In the genomic region with DNA sequence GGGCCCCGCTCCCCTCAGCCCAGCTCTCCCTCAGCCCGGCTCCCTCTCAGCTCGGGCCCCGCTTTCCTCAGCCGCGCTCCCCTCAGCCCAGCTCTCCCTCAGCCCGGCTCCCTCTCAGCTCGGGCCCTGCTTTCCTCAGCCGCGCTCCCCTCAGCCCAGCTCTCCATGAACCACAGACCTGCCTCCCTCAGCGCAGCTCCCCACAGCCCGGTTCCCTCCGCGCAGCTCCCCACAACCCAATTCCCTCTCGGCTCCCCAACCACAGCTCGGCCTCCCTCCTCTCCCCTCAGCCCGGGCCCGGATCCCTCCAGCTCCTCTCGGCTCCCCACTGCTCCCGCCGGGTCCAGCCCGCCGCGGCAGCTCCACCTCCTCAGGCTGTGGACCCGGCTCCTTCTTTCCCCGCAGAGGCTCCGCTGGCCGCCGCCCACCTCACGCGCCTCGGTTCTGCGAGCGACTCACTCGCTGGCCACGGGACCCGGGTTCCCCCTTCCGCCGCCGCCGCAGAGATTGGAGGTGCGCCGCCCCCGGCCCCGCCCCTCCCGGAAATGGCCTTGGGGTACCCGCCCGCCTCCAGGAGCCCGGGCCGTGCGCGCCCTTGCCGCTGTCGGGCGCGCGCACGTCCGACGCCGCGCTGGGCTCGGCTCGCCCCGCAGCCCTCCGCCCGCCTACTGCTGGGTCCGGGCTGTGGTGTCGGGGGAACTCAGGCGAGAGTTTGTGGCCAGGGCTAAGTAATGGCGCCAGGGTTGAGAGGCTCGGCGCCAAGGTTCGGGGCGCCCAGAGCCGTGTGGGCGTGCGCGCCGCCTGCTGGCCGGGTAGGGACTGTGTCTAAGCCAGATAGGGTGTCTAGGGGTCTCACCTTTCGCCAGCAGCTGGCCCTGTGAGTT, we compare ENCODE assay signal across 8 mouse cellular contexts. TPM values are rescaled to one million over a fixed set of nuclear protein-coding genes. Genes with fewer than 3 reads are reported as not detected.
DNase-seq lines count a peak whose midpoint lies in the region; ATAC-seq and TF ChIP-seq lines count a peak whose summit lies in the region.

A gene (minus strand): TSS at position 547 of the 884 bp plus-strand sequence.

- peak within 1 kb of the TSS; percentile 97 for H3K27ac ChIP-seq in forebrain, embryonic 12.5 days
- H3K27ac ChIP-seq in heart, postnatal 0 days (ENCODE audit: low read depth) = peak within 1 kb of the TSS; percentile 77
- peak within 1 kb of the TSS; percentile 90 for H3K27ac ChIP-seq in liver, embryonic 16.5 days (ENCODE audit: low read length)
- H3K27ac ChIP-seq in neural tube, embryonic 13.5 days (replicated peaks) = peak within 1 kb of the TSS; percentile 96
- H3K27ac ChIP-seq in testis, adult 2 months (ENCODE audit: control insufficient read depth, insufficient read depth, low read depth, low read length) = peak within 1 kb of the TSS; percentile 94

- H3K4me3 ChIP-seq in forebrain, embryonic 12.5 days (replicated peaks) = peak within 1 kb of the TSS; percentile 73
- peak within 1 kb of the TSS; percentile 84 for H3K4me3 ChIP-seq in heart, postnatal 0 days (ENCODE audit: low read depth, low read length)
- peak within 1 kb of the TSS; percentile 90 for H3K4me3 ChIP-seq in liver, embryonic 16.5 days (ENCODE audit: low read depth, low read length)
- peak within 1 kb of the TSS; percentile 80 for H3K4me3 ChIP-seq in neural tube, embryonic 13.5 days
- peak within 1 kb of the TSS; percentile 95 for H3K4me3 ChIP-seq in testis, adult 2 months (ENCODE audit: control insufficient read depth, low read depth, low read length)

- whole genome bisulfite sequencing in forebrain, embryonic 12.5 days = under 1% methylated on average over 71 of the region's 82 CpGs
- WGBS in heart, postnatal 0 days = under 1% methylated on average over 79 of the region's 82 CpGs
- WGBS in liver, embryonic 16.5 days (ENCODE audit: insufficient replicate concordance) = under 1% methylated on average over 82 of the region's 82 CpGs
- under 1% methylated on average over 82 of the region's 82 CpGs for WGBS in neural tube, embryonic 13.5 days

- no peaks in the 10 kb centered on the region for H3K27me3 ChIP-seq in forebrain, embryonic 12.5 days
- no peaks in the 10 kb centered on the region for H3K27me3 ChIP-seq in heart, postnatal 0 days (ENCODE audit: control insufficient read depth, insufficient read depth, low read length)
- H3K27me3 ChIP-seq in liver, embryonic 16.5 days (ENCODE audit: control insufficient read depth, insufficient read depth, low read depth, low read length) = no peaks in the 10 kb centered on the region
- H3K27me3 ChIP-seq in neural tube, embryonic 13.5 days = no peaks in the 10 kb centered on the region
- H3K27me3 ChIP-seq in testis, adult 2 months (ENCODE audit: control insufficient read depth, insufficient read depth, low read length) = peaks cover 7% of the 10 kb centered on the region; the same call in 1 of the 2 replicates

- peak; percentile 92 for ATAC-seq in forebrain, embryonic 12.5 days (ENCODE audit: low FRiP score)
- ATAC-seq in heart, postnatal 0 days (ENCODE audit: insufficient read depth, low read depth) = peak; percentile 93
- peak; percentile 90 for ATAC-seq in liver, embryonic 16.5 days (ENCODE audit: low read depth)
- peak; percentile 89 for ATAC-seq in neural tube, embryonic 13.5 days (ENCODE audit: low read depth)

- peak; percentile 84 to 85 for DNase-seq in CD8-positive naive resting alpha-beta T cell, adult 2 months (ENCODE audit: low read depth in 2 of 2, low spot score in 2 of 2)
- peak; percentile 72 for DNase-seq in c-Kit-positive CD71-positive TER-119-negative erythroid progenitor cells, embryonic 14.5 days (ENCODE audit: low read depth)
- peak; percentile 90 for DNase-seq in heart, postnatal 0 days (ENCODE audit: low spot score)
- peak; percentile 95 to 97 for DNase-seq in kidney, postnatal 4 days

- TF ChIP-seq POLR2A in testis, adult 2 months (IDR thresholded peaks at IDR 0.05; ENCODE audit: control insufficient read depth, low read depth, low read length) = peak; percentile 35

- H3K4me2 ChIP-seq in forebrain, embryonic 12.5 days = peak within 1 kb of the TSS; percentile 90
- H3K4me2 ChIP-seq in heart, postnatal 0 days (ENCODE audit: low read depth, low read length) = peak within 1 kb of the TSS; percentile 99
- peak within 1 kb of the TSS; percentile 100 for H3K4me2 ChIP-seq in liver, embryonic 16.5 days (ENCODE audit: low read depth, low read length)
- peak within 1 kb of the TSS; percentile 87 for H3K4me2 ChIP-seq in neural tube, embryonic 13.5 days

- peak; percentile 61 for TF ChIP-seq CTCF in heart, postnatal 0 days (IDR thresholded peaks at IDR 0.05; ENCODE audit: low read depth)
- TF ChIP-seq CTCF in testis, adult 2 months (IDR thresholded peaks at IDR 0.05; ENCODE audit: control insufficient read depth, insufficient read depth, insufficient replicate concordance, low read depth, low read length) = peak; percentile 73

- H3K9me3 ChIP-seq in forebrain, embryonic 12.5 days = no peaks in the 10 kb centered on the region
- H3K9me3 ChIP-seq in heart, postnatal 0 days (replicated peaks; ENCODE audit: control insufficient read depth, low read length) = no peaks in the 10 kb centered on the region
- no peaks in the 10 kb centered on the region for H3K9me3 ChIP-seq in liver, embryonic 16.5 days (replicated peaks; ENCODE audit: control insufficient read depth, low read length)
- H3K9me3 ChIP-seq in neural tube, embryonic 13.5 days = no peaks in the 10 kb centered on the region

- peak within 1 kb of the TSS; percentile 90 for H3K9ac ChIP-seq in forebrain, embryonic 12.5 days
- H3K9ac ChIP-seq in heart, postnatal 0 days (replicated peaks; ENCODE audit: low read depth, low read length) = peak within 1 kb of the TSS; percentile 68
- peak within 1 kb of the TSS; percentile 89 for H3K9ac ChIP-seq in liver, embryonic 16.5 days (ENCODE audit: low read depth, low read length)
- peak within 1 kb of the TSS; percentile 95 for H3K9ac ChIP-seq in neural tube, embryonic 13.5 days

- peaks cover 5% of the 10 kb centered on the region for H3K4me1 ChIP-seq in forebrain, embryonic 12.5 days
- peaks cover 7% of the 10 kb centered on the region; the same call in 1 of the 2 replicates for H3K4me1 ChIP-seq in heart, postnatal 0 days (ENCODE audit: control insufficient read depth, insufficient read depth)
- H3K4me1 ChIP-seq in liver, embryonic 16.5 days (ENCODE audit: control insufficient read depth, low read depth, low read length) = peaks cover 49% of the 10 kb centered on the region
- H3K4me1 ChIP-seq in neural tube, embryonic 13.5 days (replicated peaks) = peaks cover 13% of the 10 kb centered on the region
- peaks cover 11% of the 10 kb centered on the region for H3K4me1 ChIP-seq in testis, adult 2 months (ENCODE audit: control insufficient read depth, insufficient read depth, low read length)

- TF ChIP-seq EP300 in heart, postnatal 0 days (IDR thresholded peaks at IDR 0.05; ENCODE audit: low read depth) = no peak

- no peaks in the 10 kb centered on the region for H3K36me3 ChIP-seq in forebrain, embryonic 12.5 days (replicated peaks)
- H3K36me3 ChIP-seq in heart, postnatal 0 days (replicated peaks; ENCODE audit: control insufficient read depth, insufficient read depth, low read length) = no peaks in the 10 kb centered on the region
- no peaks in the 10 kb centered on the region for H3K36me3 ChIP-seq in liver, embryonic 16.5 days (ENCODE audit: control insufficient read depth, insufficient read depth)
- 0 out of 2 replicates have a peak, but pooled peaks cover 5% of the 10 kb centered on the region for H3K36me3 ChIP-seq in neural tube, embryonic 13.5 days
- H3K36me3 ChIP-seq in testis, adult 2 months (ENCODE audit: control insufficient read depth, insufficient read depth, low read length) = no peaks in the 10 kb centered on the region

RNA-seq across cellular contexts. Expression of the gene that starts here (rescaled TPM):
- 76.1 and 80.9 TPM in 2 replicates for polyA plus RNA-seq in forebrain, embryonic 12.5 days (2016; fragmentation: Nextera tagmentation; extraction: Ambion mirVana)
- 23.9 and 36.3 TPM in 2 replicates for total RNA-seq in heart, postnatal 0 days (2014; rRNA removed; ENCODE audit: low replicate concordance)
- polyA plus RNA-seq in heart, postnatal 0 days (2015; fragmentation: Nextera tagmentation; extraction: Ambion mirVana) = 14.8 and 16.7 TPM in 2 replicates
- polyA plus RNA-seq in liver, embryonic 16.5 days (2015; fragmentation: Nextera tagmentation; extraction: Ambion mirVana) = 20.1 and 22.0 TPM in 2 replicates
- 65.5 and 66.5 TPM in 2 replicates for polyA plus RNA-seq in neural tube, embryonic 13.5 days (2015; fragmentation: Nextera tagmentation; extraction: Ambion mirVana)
- 10.3 and 13.1 TPM in 2 replicates for polyA plus RNA-seq in testis, adult 2 months (2012; rRNA removed)

Comparison
In these comparisons a context has a peak if more than half of its experiments do, and no peak if none do; other contexts are left out.
1. Peak in every context shown above with its lines: DNase-seq, ATAC-seq, H3K4me3 ChIP-seq and H3K27ac ChIP-seq.